Mouse (Mus musculus) liver, embryonic 16.5 days (tissue): Measurements from ENCODE around the gene Zbtb6. TPM values are rescaled to one million over a fixed set of nuclear protein-coding genes. Genes with fewer than 3 reads are reported as not detected.

Source experiments
- ATAC-seq: fragments of 200-750 bp; cut with Nextera tagmentation; 2 replicates; pipeline ENCODE4 v1.8.0; 2017; ENCODE audit warnings: low read depth, mild to moderate bottlenecking, moderate number of reproducible peaks, moderate library complexity
- H3K27ac ChIP-seq: fragments of 300-500 bp; sonication (generic); 2 replicates; pipeline ENCODE4 v1.5.1; 2014; ENCODE audit warnings: mild to moderate bottlenecking, low read length
- H3K27me3 ChIP-seq: fragments of 300-500 bp; sonication (generic); 2 replicates; pipeline ENCODE4 v1.6.1; 2014; ENCODE audit warnings: low read depth, low read length, mixed read lengths; ENCODE audit not compliant: control insufficient read depth, insufficient read depth
- H3K36me3 ChIP-seq: fragments of 300-500 bp; sonication (generic); 2 replicates; pipeline ENCODE4 v1.6.1; 2014; ENCODE audit warnings: mild to moderate bottlenecking; ENCODE audit not compliant: control insufficient read depth, insufficient read depth
- H3K4me1 ChIP-seq: fragments of 300-500 bp; sonication (generic); 2 replicates; pipeline ENCODE4 v1.6.1; 2014; ENCODE audit warnings: low read depth, low read length, mixed read lengths; ENCODE audit not compliant: control insufficient read depth
- H3K4me2 ChIP-seq: fragments of 300-500 bp; sonication (generic); 2 replicates; pipeline ENCODE4 v1.6.1; 2014; ENCODE audit warnings: low read depth, low read length, mixed read lengths
- H3K4me3 ChIP-seq: fragments of 300-500 bp; sonication (generic); 2 replicates; pipeline ENCODE4 v1.5.1; 2014; ENCODE audit warnings: low read depth, mild to moderate bottlenecking, low read length
- H3K9ac ChIP-seq: fragments of 300-500 bp; sonication (generic); 2 replicates; pipeline ENCODE4 v1.6.1; 2014; ENCODE audit warnings: low read depth, low read length
- H3K9me3 ChIP-seq: fragments of 300-500 bp; sonication (generic); replicated peaks from 2 replicates; pipeline ENCODE4 v1.6.1; 2016; ENCODE audit warnings: low read length; ENCODE audit not compliant: control insufficient read depth
- WGBS: fragments of 180-500 bp; shearing (Covaris S2); extraction: QIAGEN DNeasy Blood & Tissue Kit; methylation state at CpG from one replicate; pipeline ENCODE4 v1.1.7; 2014; ENCODE audit not compliant: insufficient replicate concordance; 5-methylcytosine and 5-hydroxymethylcytosine counted together
- polyA plus RNA-seq: library from polyadenylated mRNA; unstranded; fragments of >200 nt; fragmentation: Nextera tagmentation; extraction: Ambion mirVana; gene quantifications from 2 replicates; pipeline ENCODE4 v1.2.1, GENCODE M21; 2015

Zbtb6 gene
- polyA plus RNA-seq, 1 experiment from 2014 or later: 2.9 TPM

- Histone ChIP-seq H3K9ac (peak overlapping the region; percentile 94), H3K36me3 (no peaks in the 10 kb centered on the region), H3K4me2 (peak overlapping the region; percentile 92), H3K4me1 (peaks cover 18% of the 10 kb centered on the region), H3K4me3 (peak overlapping the region; percentile 93), H3K27me3 (no peaks in the 10 kb centered on the region), H3K27ac (peak overlapping the region; percentile 75), H3K9me3 (no peaks in the 10 kb centered on the region)
- peak; percentile 44 for ATAC-seq
- 0% methylated on average over 22 of the region's 24 CpGs for WGBS
Observed at GRCm38 (mm10) chr2:37452376-37452760, 9.4 kb upstream of the Zbtb6 start.

GRCm38 (mm10) chr2:37451667-37452375, 8.8 kb upstream of the Zbtb6 start:
- WGBS: 7% methylated on average over 43 of the region's 44 CpGs

GRCm38 (mm10) chr2:37431609-37432008, 11.4 kb downstream of the Zbtb6 start:
- H3K9me3 ChIP-seq: no peaks in the 10 kb centered on the region
- H3K4me1 ChIP-seq: peaks cover 10% of the 10 kb centered on the region
- H3K4me3 ChIP-seq: peak overlapping the region; percentile 94
- peak overlapping the region; percentile 91 for H3K9ac ChIP-seq
- no peaks in the 10 kb centered on the region for H3K27me3 ChIP-seq
- H3K27ac ChIP-seq: peak overlapping the region; percentile 97
- 27% methylated on average over 7 of the region's 7 CpGs for WGBS
- peaks cover 5% of the 10 kb centered on the region for H3K36me3 ChIP-seq
- ATAC-seq: no peak
- H3K4me2 ChIP-seq: peak overlapping the region; percentile 91

More at GRCm38 (mm10) chr2:37451667-37452375, 8.8 kb upstream of the Zbtb6 start:
- Histone ChIP-seq H3K4me1 (peaks cover 18% of the 10 kb centered on the region), H3K4me3 (peak overlapping the region; percentile 93), H3K36me3 (no peaks in the 10 kb centered on the region), H3K9me3 (no peaks in the 10 kb centered on the region), H3K27ac (peak overlapping the region; percentile 75), H3K9ac (peak overlapping the region; percentile 94), H3K27me3 (no peaks in the 10 kb centered on the region), H3K4me2 (peak overlapping the region; percentile 92)
- ATAC-seq: peak; percentile 99

- no peaks in the 10 kb centered on the region for H3K27me3 ChIP-seq
- H3K4me1 ChIP-seq: peaks cover 10% of the 10 kb centered on the region
- peak overlapping the region; percentile 97 for H3K27ac ChIP-seq
- H3K4me2 ChIP-seq: peak overlapping the region; percentile 91
- peaks cover 5% of the 10 kb centered on the region for H3K36me3 ChIP-seq
- WGBS: under 1% methylated on average over 38 of the region's 38 CpGs
- peak overlapping the region; percentile 91 for H3K9ac ChIP-seq
- peak; percentile 92 for ATAC-seq
- H3K9me3 ChIP-seq: no peaks in the 10 kb centered on the region
- H3K4me3 ChIP-seq: peak overlapping the region; percentile 94
Observed at GRCm38 (mm10) chr2:37430593-37431464, 12.1 kb downstream of the Zbtb6 start.

GRCm38 (mm10) chr2:37423671-37424070, 19.3 kb downstream of the Zbtb6 start:
- WGBS: 34% methylated on average over 3 of the region's 3 CpGs
- H3K36me3 ChIP-seq: peaks cover 3% of the 10 kb centered on the region
- no peaks in the 10 kb centered on the region for H3K27me3 ChIP-seq
- no peak overlapping the region for H3K4me3 ChIP-seq
- peaks cover 8% of the 10 kb centered on the region for H3K4me1 ChIP-seq
- no peak overlapping the region for H3K27ac ChIP-seq
- no peak overlapping the region for H3K9ac ChIP-seq
- H3K9me3 ChIP-seq: no peaks in the 10 kb centered on the region
- H3K4me2 ChIP-seq: 0 out of 2 replicates have a peak overlapping the region, but pooled peaks have one; percentile 17
- no peak for ATAC-seq

- Histone ChIP-seq H3K4me3 (peak within 1 kb of the TSS; percentile 88), H3K4me1 (peaks cover 8% of the 10 kb centered on the region), H3K27ac (peak within 1 kb of the TSS; percentile 94), H3K9me3 (no peaks in the 10 kb centered on the region), H3K9ac (peak within 1 kb of the TSS; percentile 96), H3K27me3 (no peaks in the 10 kb centered on the region), H3K36me3 (no peaks in the 10 kb centered on the region), H3K4me2 (peak within 1 kb of the TSS; percentile 89)
- peak; percentile 96 for ATAC-seq
- under 1% methylated on average over 70 of the region's 75 CpGs for WGBS
Observed at GRCm38 (mm10) chr2:37422306-37423304, 20.4 kb downstream of the Zbtb6 start, which contains the start of gene Rc3h2. TSS of gene Rc3h2 (minus strand) at chr2:37422903.

GRCm38 (mm10) chr2:37421903-37422302, 21.1 kb downstream of the Zbtb6 start:
- WGBS: 5% methylated on average over 3 of the region's 3 CpGs
- Histone ChIP-seq H3K4me2 (peak overlapping the region; percentile 89), H3K27me3 (no peaks in the 10 kb centered on the region), H3K4me3 (peak overlapping the region; percentile 88), H3K36me3 (no peaks in the 10 kb centered on the region), H3K9me3 (no peaks in the 10 kb centered on the region), H3K9ac (peak overlapping the region; percentile 96), H3K4me1 (peaks cover 8% of the 10 kb centered on the region), H3K27ac (peak overlapping the region; percentile 94)
- no peak for ATAC-seq

- no peak overlapping the region for H3K4me2 ChIP-seq
- no peaks in the 10 kb centered on the region for H3K27me3 ChIP-seq
- no peak overlapping the region for H3K4me3 ChIP-seq
- H3K27ac ChIP-seq: no peak overlapping the region
- no peaks in the 10 kb centered on the region for H3K9me3 ChIP-seq
- no peak overlapping the region for H3K9ac ChIP-seq
- peaks cover 12% of the 10 kb centered on the region for H3K36me3 ChIP-seq
- H3K4me1 ChIP-seq: no peaks in the 10 kb centered on the region
- ATAC-seq: no peak
- WGBS: 49% methylated on average over 1 of the region's 1 CpGs
Observed at GRCm38 (mm10) chr2:37395539-37395938, 47.4 kb downstream of the Zbtb6 start.
